Mouse (Mus musculus): ENCODE results near the gene Prdm8.

Gene Prdm8

GRCm38 (mm10) chr5:98184281-98184910 lies 17.4 kb downstream of the Prdm8 start:
- DNase-seq (ENCODE audit: extremely low read depth, insufficient read length, low spot score) = no peak

GRCm38 (mm10) chr5:98184971-98185805 lies 18.2 kb downstream of the Prdm8 start:
- no peak for DNase-seq (ENCODE audit: extremely low read depth, insufficient read length, low spot score)

GRCm38 (mm10) chr5:98185806-98186751 lies 19.1 kb downstream of the Prdm8 start:
- no peak for DNase-seq (ENCODE audit: extremely low read depth, insufficient read length, low spot score)

GRCm38 (mm10) chr5:98189181-98190180 lies 22.5 kb downstream of the Prdm8 start:
- DNase-seq (ENCODE audit: extremely low read depth, insufficient read length, low spot score) = no peak

GRCm38 (mm10) chr5:98192295-98192983 lies 25.4 kb downstream of the Prdm8 start:
- DNase-seq (ENCODE audit: extremely low read depth, insufficient read length, low spot score) = no peak

- DNase-seq (ENCODE audit: extremely low read depth, insufficient read length, low spot score) = no peak
These were observed 28.0 kb downstream of the Prdm8 start for GRCm38 (mm10) chr5:98194959-98195358.

GRCm38 (mm10) chr5:98198412-98199218 lies 31.6 kb downstream of the Prdm8 start:
- DNase-seq (ENCODE audit: extremely low read depth, insufficient read length, low spot score) = no peak

- DNase-seq (ENCODE audit: extremely low read depth, insufficient read length, low spot score) = no peak
These were observed 32.2 kb downstream of the Prdm8 start for GRCm38 (mm10) chr5:98199219-98199552.

- DNase-seq (ENCODE audit: extremely low read depth, insufficient read length, low spot score) = no peak
These were observed 34.6 kb downstream of the Prdm8 start for GRCm38 (mm10) chr5:98201606-98202005.

GRCm38 (mm10) chr5:98202996-98203395 lies 36.0 kb downstream of the Prdm8 start:
- no peak for DNase-seq (ENCODE audit: extremely low read depth, insufficient read length, low spot score)

GRCm38 (mm10) chr5:98212501-98212900 lies 45.5 kb downstream of the Prdm8 start:
- no peak for DNase-seq (ENCODE audit: extremely low read depth, insufficient read length, low spot score)

GRCm38 (mm10) chr5:98221956-98222355 lies 55.0 kb downstream of the Prdm8 start:
- DNase-seq (ENCODE audit: extremely low read depth, insufficient read length, low spot score) = no peak

- no peak for DNase-seq (ENCODE audit: extremely low read depth, insufficient read length, low spot score)
These were observed 59.7 kb downstream of the Prdm8 start for GRCm38 (mm10) chr5:98226710-98227109.

GRCm38 (mm10) chr5:98229456-98229855 lies 62.5 kb downstream of the Prdm8 start:
- DNase-seq (ENCODE audit: extremely low read depth, insufficient read length, low spot score) = no peak

GRCm38 (mm10) chr5:98238466-98238865 lies 71.5 kb downstream of the Prdm8 start:
- no peak for DNase-seq (ENCODE audit: extremely low read depth, insufficient read length, low spot score)

Measured in 3134 (cell line).